Mouse (Mus musculus): ENCODE results near the gene Olig3.

DNA sequence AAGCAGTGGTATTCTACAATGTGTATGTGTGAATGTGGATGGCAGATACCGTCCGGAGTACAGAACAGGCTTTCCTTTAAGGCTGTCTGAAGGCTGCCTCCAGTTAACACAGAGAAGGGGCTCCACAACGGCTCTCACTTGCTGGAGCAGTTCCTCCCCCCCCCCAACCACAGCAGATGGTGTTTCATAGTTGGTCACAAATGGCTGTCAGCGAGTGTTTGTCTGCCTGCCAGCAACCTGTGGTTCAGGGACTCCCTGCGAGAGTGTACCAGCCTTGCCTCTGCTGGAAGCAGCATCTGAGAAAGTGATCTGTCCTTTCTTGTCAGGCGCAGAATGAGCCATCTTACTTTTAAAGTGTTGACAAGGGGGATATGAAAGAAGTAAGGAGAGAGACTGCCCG, 17.5 kb downstream of the Olig3 start:
- TF ChIP-seq CTCF (IDR thresholded peaks at IDR 0.05; ENCODE audit: extremely low read depth, insufficient read depth, insufficient read length, insufficient replicate concordance), result no peak
- TF ChIP-seq POLR2A (IDR thresholded peaks at IDR 0.05; ENCODE audit: low read depth, low read length), result no peak

Measured in spleen, adult 2 months (tissue).